Mouse (Mus musculus) midbrain, embryonic 14.5 days (tissue): ENCODE data around the gene Ghrl. TPM values are rescaled to one million over a fixed set of nuclear protein-coding genes. Genes with fewer than 3 reads are reported as not detected.

Experiments
- ATAC-seq: fragments of 200-750 bp; cut with Nextera tagmentation; 2 replicates; pipeline ENCODE4 v1.8.0; 2017; ENCODE audit warnings: moderate number of reproducible peaks, moderate library complexity; ENCODE audit not compliant: low FRiP score, low TSS enrichment
- DNase-seq: peaks from one replicate; pipeline ENCODE4 v3.0.0-alpha.2; 2015
- H3K27ac ChIP-seq: fragments of 300-500 bp; sonication (generic); replicated peaks from 2 replicates; pipeline ENCODE4 v1.5.1; 2014; ENCODE audit warnings: mild to moderate bottlenecking, low read depth, low read length, moderate library complexity
- H3K27me3 ChIP-seq: fragments of 300-500 bp; sonication (generic); 2 replicates; pipeline ENCODE4 v1.6.1; 2014; ENCODE audit warnings: low read length, control low read depth, mixed read lengths; ENCODE audit not compliant: control insufficient read depth, insufficient read depth
- H3K36me3 ChIP-seq: fragments of 300-500 bp; sonication (generic); 2 replicates; pipeline ENCODE4 v1.6.1; 2014; ENCODE audit warnings: low read length, control low read depth; ENCODE audit not compliant: control insufficient read depth, insufficient read depth
- H3K4me1 ChIP-seq: fragments of 300-500 bp; sonication (generic); 2 replicates; pipeline ENCODE4 v1.6.1; 2014; ENCODE audit warnings: mild to moderate bottlenecking, antibody characterized with exemption, low read length, control low read depth; ENCODE audit not compliant: control insufficient read depth, insufficient read depth
- H3K4me2 ChIP-seq: fragments of 300-500 bp; sonication (generic); 2 replicates; pipeline ENCODE4 v1.6.1; 2014; ENCODE audit warnings: mild to moderate bottlenecking, low read length, moderate library complexity
- H3K4me3 ChIP-seq: fragments of 300-500 bp; sonication (generic); replicated peaks from 2 replicates; pipeline ENCODE4 v1.5.1; 2014; ENCODE audit warnings: low read depth, low read length
- H3K9ac ChIP-seq: fragments of 300-500 bp; sonication (generic); replicated peaks from 2 replicates; pipeline ENCODE4 v1.6.1; 2014; ENCODE audit warnings: mild to moderate bottlenecking, low read length, moderate library complexity
- H3K9me3 ChIP-seq: fragments of 300-500 bp; sonication (generic); 2 replicates; pipeline ENCODE4 v1.6.1; 2016; ENCODE audit warnings: low read length, control low read depth, mixed read lengths; ENCODE audit not compliant: control insufficient read depth
- WGBS: fragments of 180-500 bp; shearing (Covaris S2); extraction: QIAGEN DNeasy Blood & Tissue Kit; methylation state at CpG from one replicate; pipeline ENCODE4 v1.1.7; 2014; 5-methylcytosine and 5-hydroxymethylcytosine counted together
- polyA plus RNA-seq: library from polyadenylated mRNA; unstranded; fragments of >200 nt; fragmentation: Nextera tagmentation; extraction: Ambion mirVana; gene quantifications from 2 replicates; pipeline ENCODE4 v1.2.1, GENCODE M21; 2014

The Ghrl gene
- polyA plus RNA-seq, 1 experiment from 2014 or later = 0.63 TPM

DNA sequence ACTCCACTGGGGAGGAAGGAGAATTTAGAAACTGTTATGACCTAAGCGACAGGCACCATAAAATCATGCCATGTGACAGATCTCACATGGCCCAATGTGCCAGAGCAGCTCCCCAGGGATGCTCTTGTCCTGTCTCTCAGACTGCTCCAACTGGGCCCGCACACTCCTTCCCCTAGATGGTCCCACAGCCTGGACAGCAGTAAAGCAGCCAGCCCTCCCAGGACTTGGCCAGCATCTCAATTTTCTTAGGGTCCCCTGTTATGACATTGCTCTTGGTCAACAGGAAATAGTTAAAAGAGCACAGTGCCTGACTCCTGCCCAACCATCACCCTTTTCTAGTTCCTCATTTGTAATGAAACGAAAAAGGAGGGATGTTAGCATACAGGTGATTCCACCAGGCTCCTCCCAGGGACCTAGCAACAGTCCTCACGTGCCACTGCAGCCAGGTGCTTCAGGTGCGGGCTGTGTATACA lies 27.0 kb downstream of the Ghrl start:
- Histone ChIP-seq H3K4me2 (no peak overlapping the region), H3K9ac (no peak overlapping the region), H3K4me1 (peaks cover 3% of the 10 kb centered on the region; the same call in 1 of the 2 replicates), H3K27me3 (no peaks in the 10 kb centered on the region), H3K27ac (no peak overlapping the region), H3K9me3 (no peaks in the 10 kb centered on the region), H3K36me3 (no peaks in the 10 kb centered on the region), H3K4me3 (no peak overlapping the region)
- DNase-seq (no peak), ATAC-seq (no peak)
- WGBS = 75% methylated on average over 5 of the region's 5 CpGs

DNA sequence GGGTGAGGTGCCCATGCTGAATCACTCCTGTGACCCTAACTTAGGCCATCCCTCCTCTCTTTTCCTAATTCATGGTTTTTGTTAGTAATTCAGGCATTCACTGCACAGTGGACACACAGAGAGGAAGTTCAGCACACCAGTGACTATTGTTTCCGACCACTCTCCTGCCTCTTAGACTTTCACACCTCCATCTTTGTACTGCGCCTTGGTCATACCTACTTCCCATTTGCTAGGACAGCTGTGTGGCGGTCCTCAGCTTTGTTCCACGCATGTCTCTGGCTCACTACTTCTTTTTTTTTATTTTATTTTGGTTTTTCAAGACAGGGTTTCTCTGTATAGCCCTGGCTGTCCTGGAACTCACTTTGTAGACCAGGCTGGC lies 28.6 kb downstream of the Ghrl start:
- H3K27ac ChIP-seq = no peak overlapping the region; the same call in 1 of the 2 replicates
- H3K9ac ChIP-seq = no peak overlapping the region
- no peak for ATAC-seq
- no peak for DNase-seq
- WGBS = 90% methylated on average over 4 of the region's 4 CpGs
- peaks cover 3% of the 10 kb centered on the region; the same call in 1 of the 2 replicates for H3K4me1 ChIP-seq
- no peaks in the 10 kb centered on the region for H3K9me3 ChIP-seq
- H3K27me3 ChIP-seq = no peaks in the 10 kb centered on the region
- H3K4me2 ChIP-seq = 0 out of 2 replicates have a peak overlapping the region, but pooled peaks have one; percentile 12
- H3K36me3 ChIP-seq = no peaks in the 10 kb centered on the region
- no peak overlapping the region for H3K4me3 ChIP-seq

DNA sequence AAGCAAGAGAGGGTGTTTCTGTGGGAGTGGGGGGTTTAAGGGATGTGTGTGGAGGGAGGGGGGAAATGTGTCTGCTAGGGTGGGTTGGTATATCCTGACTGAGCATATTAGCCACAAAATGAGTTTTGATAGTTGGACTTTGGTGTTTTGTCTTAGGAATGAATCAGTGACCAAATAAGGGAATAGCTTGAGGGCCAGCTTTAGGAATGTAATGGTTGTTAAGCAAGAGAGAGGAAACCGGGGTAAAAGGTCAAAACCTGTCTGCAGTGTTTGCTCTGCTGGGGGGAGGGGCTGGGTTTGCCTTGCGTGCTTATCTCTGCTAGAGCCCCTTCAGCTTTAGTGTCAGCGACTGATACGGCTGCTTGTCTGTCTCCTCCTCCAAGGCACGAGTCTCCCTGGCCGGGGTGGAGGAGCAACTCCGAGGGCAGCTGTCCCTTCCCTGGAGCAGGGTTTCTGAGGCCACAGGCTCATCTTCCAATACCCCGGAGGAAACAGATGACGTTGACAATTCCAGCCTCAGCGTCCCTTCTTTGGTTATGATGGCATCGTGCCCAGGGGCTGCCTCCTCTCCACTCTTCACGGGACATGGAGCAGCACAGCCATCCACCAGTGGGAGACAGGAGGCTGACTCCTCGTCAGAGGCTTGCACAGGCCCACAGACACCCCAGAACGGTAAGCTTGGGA lies 29.1 kb downstream of the Ghrl start:
- Histone ChIP-seq H3K9ac (0 out of 2 replicates have a peak overlapping the region, but pooled peaks have one; percentile 14), H3K9me3 (no peaks in the 10 kb centered on the region), H3K36me3 (no peaks in the 10 kb centered on the region), H3K4me1 (peaks cover 3% of the 10 kb centered on the region; the same call in 1 of the 2 replicates), H3K27me3 (no peaks in the 10 kb centered on the region), H3K27ac (no peak overlapping the region; the same call in 1 of the 2 replicates), H3K4me3 (no peak overlapping the region), H3K4me2 (0 out of 2 replicates have a peak overlapping the region, but pooled peaks have one; percentile 12)
- peak; percentile 28 for DNase-seq
- no peak for ATAC-seq
- WGBS = 18% methylated on average over 14 of the region's 14 CpGs

DNA sequence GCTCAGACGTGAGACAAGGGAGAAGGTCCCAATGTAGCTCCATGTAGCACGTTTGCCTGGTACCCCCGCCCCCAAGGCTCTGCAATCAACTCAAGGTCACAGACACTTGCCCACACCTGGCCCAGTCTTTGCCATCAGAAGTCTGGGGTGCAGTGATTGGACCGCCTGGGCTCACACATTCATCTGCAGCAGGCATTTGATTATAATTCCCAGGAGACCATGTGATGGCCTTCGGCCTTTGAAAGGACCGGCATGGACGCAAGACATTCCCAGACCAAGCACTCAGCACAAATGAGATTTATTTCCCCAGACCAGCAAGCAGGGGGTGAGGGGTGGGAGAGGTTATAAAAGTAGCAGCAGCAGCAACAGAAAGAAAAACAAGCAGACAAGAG lies 29.7 kb downstream of the Ghrl start:
- H3K36me3 ChIP-seq = no peaks in the 10 kb centered on the region

DNA sequence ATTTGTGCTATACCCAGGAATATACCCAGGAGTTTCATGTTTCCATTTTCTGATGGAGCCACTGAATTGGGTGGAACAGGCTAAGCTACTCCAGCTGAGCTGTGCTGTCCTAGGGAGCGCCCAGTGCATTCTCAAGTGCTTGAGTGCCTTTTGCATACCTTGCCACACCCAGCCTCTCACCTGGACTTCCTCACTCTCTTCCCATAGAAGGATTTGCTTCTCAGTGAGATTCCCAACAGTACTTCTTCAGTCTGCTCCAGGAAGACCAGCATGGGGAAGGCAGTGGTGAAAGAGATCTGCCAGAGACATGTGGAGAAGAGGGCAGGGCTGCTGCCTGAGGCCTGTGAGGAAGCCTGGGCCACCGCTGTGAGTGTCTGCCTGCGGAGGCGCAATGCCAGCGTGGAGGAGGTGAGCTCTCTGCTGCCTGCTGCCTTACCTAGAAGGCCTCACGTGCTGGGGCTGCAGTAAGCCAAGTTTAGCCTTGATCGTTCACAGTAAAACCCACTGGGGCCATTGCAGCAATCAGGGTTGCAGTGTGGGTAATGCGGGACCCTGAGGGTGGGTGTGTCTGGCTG lies 33.0 kb downstream of the Ghrl start:
- no peak for DNase-seq
- WGBS = 48% methylated on average over 8 of the region's 8 CpGs
- no peak overlapping the region for H3K4me3 ChIP-seq
- no peak for ATAC-seq
- H3K36me3 ChIP-seq = no peaks in the 10 kb centered on the region
- no peak overlapping the region for H3K9ac ChIP-seq
- no peak overlapping the region for H3K27ac ChIP-seq
- H3K9me3 ChIP-seq = no peaks in the 10 kb centered on the region
- no peaks in the 10 kb centered on the region for H3K27me3 ChIP-seq
- no peak overlapping the region for H3K4me2 ChIP-seq
- H3K4me1 ChIP-seq = peaks cover 3% of the 10 kb centered on the region; the same call in 1 of the 2 replicates

More for the DNA sequence above, 29.7 kb downstream of the Ghrl start:
- Histone ChIP-seq H3K9ac (no peak overlapping the region), H3K27ac (no peak overlapping the region), H3K9me3 (no peaks in the 10 kb centered on the region), H3K4me2 (no peak overlapping the region), H3K27me3 (no peaks in the 10 kb centered on the region), H3K4me1 (peaks cover 3% of the 10 kb centered on the region; the same call in 1 of the 2 replicates), H3K4me3 (no peak overlapping the region)
- DNase-seq (peak; percentile 2), ATAC-seq (no peak)
- 30% methylated on average over 7 of the region's 7 CpGs for WGBS

DNA sequence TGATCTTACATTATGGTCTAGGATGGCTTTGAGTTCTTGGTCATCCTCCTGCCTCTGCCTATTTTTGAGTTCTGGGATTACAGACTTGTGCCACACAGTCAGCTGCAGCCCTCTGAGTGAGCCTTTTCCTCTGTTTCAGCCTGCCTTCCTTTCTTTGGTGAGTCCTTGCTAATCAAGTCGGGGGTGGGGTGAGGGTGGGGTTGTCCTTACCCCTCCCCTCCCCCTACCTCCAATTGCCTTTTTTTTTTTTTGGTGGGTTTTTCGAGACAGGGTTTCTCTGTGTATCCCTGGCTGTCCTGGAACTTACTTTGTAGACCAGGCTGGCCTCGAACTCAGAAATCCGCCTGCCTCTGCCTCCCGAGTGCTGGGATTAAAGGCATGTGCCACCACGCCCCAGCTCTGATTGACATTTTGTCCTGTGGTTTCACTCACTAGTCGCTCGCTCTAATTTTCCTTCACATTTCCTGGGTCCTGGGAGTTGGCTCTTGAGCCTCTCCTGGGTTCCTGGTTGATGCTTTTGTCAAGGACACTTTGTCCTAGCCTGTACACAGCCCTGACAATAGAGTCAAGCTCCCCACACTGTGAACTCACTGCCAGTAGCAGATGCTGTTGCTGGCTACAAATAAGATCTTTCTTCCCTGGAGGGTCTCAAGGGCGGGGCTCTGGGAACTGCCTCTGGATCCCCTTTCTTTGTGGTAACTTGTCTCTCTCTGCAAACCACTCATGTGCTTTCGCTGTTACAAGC lies 36.4 kb downstream of the Ghrl start:
- H3K27ac ChIP-seq = no peak overlapping the region
- H3K27me3 ChIP-seq = no peaks in the 10 kb centered on the region
- H3K4me2 ChIP-seq = no peak overlapping the region
- no peaks in the 10 kb centered on the region for H3K4me1 ChIP-seq
- WGBS = 86% methylated on average over 10 of the region's 10 CpGs
- no peaks in the 10 kb centered on the region for H3K9me3 ChIP-seq
- ATAC-seq (no peak), DNase-seq (no peak)
- no peak overlapping the region for H3K9ac ChIP-seq
- H3K36me3 ChIP-seq = no peaks in the 10 kb centered on the region
- H3K4me3 ChIP-seq = no peak overlapping the region

DNA sequence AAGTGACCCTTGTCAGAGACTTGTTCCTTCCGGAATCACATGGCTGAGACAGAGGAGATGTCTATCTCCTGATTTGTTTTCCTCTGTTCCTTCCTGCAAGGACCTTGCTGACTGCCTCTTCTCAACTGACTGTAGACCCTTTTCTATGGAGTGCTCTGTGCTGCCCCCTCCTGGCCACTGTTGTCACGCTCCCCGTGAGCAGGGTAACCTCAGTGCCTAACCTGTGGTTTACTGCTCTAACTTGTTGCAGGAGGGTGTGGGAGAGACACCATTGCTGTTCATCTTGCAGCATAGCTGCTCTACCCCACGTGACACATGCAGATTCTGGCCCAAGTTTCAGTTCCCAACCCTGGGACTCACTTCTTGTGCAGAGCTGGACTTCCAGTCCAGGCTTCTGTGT lies 38.4 kb downstream of the Ghrl start:
- ATAC-seq (no peak), DNase-seq (peak; percentile 77)
- Histone ChIP-seq H3K9me3 (no peaks in the 10 kb centered on the region), H3K36me3 (no peaks in the 10 kb centered on the region), H3K27me3 (no peaks in the 10 kb centered on the region), H3K27ac (no peak overlapping the region), H3K9ac (no peak overlapping the region), H3K4me2 (no peak overlapping the region), H3K4me1 (no peaks in the 10 kb centered on the region), H3K4me3 (no peak overlapping the region)
- 19% methylated on average over 4 of the region's 4 CpGs for WGBS

DNA sequence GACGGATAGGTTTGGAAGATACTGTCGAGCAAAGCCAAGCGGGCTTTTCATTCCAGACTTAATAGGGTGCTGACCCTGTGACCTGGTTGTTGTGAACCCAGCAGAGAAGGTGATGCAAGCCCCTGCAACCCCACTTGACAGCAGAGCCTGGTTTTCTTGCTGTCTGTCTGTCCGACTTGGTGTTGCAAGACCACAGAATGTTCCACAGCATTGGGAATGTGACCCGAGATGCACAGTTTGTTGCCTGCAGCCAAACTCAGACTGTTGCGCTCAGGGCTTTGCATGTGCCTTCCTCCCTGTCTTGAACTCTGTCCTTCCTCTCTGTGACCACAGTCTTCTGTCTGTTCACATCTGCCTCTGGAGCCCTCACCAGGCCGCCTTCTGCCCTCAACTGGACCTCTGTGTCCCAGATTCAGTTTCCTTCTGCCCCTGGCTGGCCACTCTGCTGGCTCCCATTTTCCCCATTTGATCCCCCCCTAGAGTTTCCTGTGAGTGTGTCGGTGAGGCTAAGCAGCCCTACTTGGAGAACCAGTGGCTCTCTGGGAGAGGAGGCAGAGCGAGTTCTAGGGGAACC lies 39.6 kb downstream of the Ghrl start:
- H3K4me1 ChIP-seq = no peaks in the 10 kb centered on the region
- no peak for DNase-seq
- no peak overlapping the region for H3K27ac ChIP-seq
- no peak overlapping the region for H3K4me2 ChIP-seq
- H3K4me3 ChIP-seq = no peak overlapping the region
- WGBS = 85% methylated on average over 9 of the region's 9 CpGs
- no peaks in the 10 kb centered on the region for H3K36me3 ChIP-seq
- no peaks in the 10 kb centered on the region for H3K27me3 ChIP-seq
- H3K9ac ChIP-seq = no peak overlapping the region
- H3K9me3 ChIP-seq = no peaks in the 10 kb centered on the region
- no peak for ATAC-seq
